Mouse (Mus musculus) heart, adult 11 months (tissue): ENCODE results near the gene Zfp536.
A peak's percentile ranks its signal among the peaks of the same experiment; 100 is the strongest.

Source experiments
- DNase-seq: peaks from one replicate; pipeline ENCODE4 v3.0.0; 2022

Zfp536 gene

GRCm38 (mm10) chr7:37753024-37753423, 20.4 kb downstream of the Zfp536 start:
- DNase-seq: no peak

DNA sequence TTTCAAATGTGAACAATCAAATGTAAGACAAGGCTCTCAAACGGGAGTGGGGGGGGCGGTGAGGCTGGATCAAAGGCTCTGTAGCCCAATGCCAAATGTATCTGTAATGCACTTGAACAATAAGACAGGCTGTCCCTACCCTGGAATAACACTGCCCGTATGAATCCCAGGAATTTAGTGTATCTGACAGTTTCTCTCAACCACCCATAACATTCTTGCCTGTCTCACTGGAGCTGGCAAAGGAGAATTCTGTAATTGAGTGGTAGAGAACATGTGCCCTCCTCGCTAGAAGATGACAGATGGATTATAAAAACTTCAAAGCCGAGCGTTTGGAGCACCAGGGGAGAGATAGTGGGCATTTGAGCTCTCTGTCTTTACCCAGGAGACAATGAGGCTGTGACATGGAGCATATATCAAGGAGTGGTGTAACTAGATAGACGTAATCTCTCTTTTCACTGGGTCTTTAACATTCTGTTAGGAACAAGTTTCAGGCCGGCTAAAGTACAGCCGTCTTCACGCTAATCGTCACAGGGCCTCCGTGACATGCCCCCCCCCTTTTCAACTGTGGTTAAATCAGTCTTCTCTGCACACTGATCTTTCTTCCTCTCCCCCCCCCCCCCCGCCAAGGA, 27.2 kb downstream of the Zfp536 start:
- no peak for DNase-seq

- no peak for DNase-seq
Observed at GRCm38 (mm10) chr7:37743350-37743749, 30.1 kb downstream of the Zfp536 start.

GRCm38 (mm10) chr7:37737191-37737590, 36.2 kb downstream of the Zfp536 start:
- peak; percentile 31 for DNase-seq

- DNase-seq: peak; percentile 43
Observed at GRCm38 (mm10) chr7:37736413-37736720, 37.1 kb downstream of the Zfp536 start.

DNA sequence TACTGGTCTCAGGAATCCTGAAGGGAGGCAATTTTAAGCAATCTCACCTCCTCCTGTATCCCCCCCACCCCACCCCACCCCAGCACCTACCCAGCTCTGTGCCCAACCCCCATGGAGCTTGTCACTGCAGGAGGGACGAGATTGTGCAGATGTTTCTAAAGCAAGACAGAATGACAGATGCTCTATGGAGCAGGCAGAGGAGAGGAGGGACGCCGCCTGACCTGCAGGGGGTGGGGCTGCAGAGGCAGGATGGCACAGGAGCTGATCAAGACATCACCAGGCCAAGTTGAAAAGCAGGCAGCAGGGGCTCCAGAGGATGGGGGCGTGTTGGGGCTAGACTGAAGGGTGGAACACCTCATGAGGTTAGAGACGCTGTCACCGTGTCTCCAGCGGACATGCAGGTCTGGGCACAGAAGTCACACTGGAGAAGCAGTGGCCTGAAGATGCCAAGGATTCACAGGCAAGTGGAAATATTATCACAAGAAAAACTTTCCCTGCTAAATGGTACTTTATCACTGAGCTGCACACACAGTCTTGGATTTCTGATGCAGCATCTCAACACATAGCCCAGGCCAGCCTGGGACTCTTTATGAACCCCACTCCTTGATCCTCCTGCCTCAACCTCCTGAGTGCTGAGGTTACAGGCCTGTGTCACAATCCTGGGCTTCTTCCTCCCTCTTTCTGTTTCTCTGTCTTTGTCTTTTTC, 37.6 kb downstream of the Zfp536 start:
- DNase-seq: peak; percentile 82

- peak; percentile 50 for DNase-seq
Observed at GRCm38 (mm10) chr7:37735101-37735500, 38.3 kb downstream of the Zfp536 start.

DNA sequence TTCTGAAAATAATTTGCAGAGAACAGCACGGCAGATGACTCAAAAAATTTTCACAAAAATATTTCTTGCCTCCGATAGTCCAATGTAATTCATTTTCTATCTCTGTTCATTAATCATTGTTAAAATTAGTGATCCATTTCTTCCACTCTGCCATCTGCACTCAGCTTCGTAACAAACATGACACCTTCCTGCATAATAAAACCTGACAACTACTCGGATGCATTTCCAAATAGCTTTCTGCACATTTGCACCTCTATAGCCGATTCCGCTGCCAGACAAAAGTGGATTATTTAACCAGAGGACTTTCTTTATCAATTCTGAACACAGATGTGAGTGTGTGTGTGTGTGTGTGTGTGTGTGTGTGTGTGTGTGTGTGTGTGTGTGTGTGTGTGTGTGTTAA, 38.9 kb downstream of the Zfp536 start:
- peak; percentile 35 for DNase-seq

GRCm38 (mm10) chr7:37733996-37734395, 39.4 kb downstream of the Zfp536 start:
- peak; percentile 66 for DNase-seq

DNA sequence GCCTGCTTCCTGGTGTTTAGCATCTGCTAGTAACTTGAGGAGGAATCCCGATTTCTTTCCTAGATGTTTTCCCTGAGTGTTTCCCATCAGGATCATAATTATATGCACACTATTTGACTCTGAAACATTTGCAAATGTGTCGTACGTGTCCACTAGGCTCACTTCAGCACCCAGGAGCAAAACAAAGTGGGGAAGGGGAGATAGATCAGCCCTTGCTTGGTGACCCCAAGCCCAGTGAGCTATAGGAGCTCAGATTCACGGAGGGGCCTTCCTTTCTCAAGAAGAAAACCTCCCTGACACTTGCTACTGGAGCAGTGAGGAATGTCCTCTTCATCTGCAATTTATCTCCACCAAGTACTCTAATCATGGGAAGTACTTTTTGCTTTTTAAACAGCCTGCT, 40.7 kb downstream of the Zfp536 start:
- peak; percentile 53 for DNase-seq

DNA sequence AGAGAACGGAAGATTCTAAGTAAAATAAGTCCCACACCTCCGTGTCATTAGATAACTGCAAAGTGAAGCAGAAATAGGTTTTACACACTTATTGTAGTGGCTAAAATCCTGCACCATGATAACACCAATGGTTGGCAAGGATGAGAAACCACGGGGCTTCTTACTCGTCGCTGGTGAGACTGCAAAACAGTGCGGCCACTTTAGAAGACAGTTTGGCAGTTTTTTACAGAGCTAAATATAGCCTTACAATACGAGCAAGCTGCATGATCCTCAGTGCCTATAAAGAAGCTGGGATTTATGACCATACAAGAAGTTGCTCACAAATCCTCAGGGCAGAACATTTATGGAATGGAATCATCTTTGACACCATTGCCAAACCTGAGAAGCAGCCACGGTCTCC, 45.7 kb downstream of the Zfp536 start:
- peak; percentile 90 for DNase-seq

- no peak for DNase-seq
Observed at GRCm38 (mm10) chr7:37724002-37724790, 49.2 kb downstream of the Zfp536 start.

GRCm38 (mm10) chr7:37723191-37723592, 50.2 kb downstream of the Zfp536 start:
- peak; percentile 55 for DNase-seq

- DNase-seq: peak; percentile 77
Observed at GRCm38 (mm10) chr7:37721676-37722075, 51.8 kb downstream of the Zfp536 start.

- DNase-seq: peak; percentile 86
Observed at GRCm38 (mm10) chr7:37718671-37719402, 54.6 kb downstream of the Zfp536 start.

DNA sequence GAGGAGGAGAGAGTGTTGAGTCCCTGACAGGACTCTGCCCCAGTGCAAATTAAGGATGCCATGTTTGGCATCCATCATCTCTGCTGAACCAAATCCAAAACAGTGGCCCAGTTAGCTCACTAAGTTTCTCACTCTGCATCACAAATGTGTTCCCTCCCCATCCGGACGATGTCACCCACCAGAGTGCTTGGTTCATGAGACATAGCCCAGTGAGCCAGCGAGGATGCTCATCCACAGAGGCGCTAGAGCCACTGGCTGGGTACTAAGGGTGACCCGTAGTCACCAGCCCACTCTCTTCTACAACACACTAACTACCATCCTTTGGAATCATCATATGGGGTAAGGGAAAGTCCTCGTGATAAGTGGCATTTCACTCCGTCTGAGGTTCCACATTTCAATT, 56.4 kb downstream of the Zfp536 start:
- DNase-seq: peak; percentile 73

- peak; percentile 57 for DNase-seq
Observed at GRCm38 (mm10) chr7:37716626-37717025, 56.8 kb downstream of the Zfp536 start.

GRCm38 (mm10) chr7:37704464-37704863, 69.0 kb downstream of the Zfp536 start:
- peak; percentile 71 for DNase-seq

DNA sequence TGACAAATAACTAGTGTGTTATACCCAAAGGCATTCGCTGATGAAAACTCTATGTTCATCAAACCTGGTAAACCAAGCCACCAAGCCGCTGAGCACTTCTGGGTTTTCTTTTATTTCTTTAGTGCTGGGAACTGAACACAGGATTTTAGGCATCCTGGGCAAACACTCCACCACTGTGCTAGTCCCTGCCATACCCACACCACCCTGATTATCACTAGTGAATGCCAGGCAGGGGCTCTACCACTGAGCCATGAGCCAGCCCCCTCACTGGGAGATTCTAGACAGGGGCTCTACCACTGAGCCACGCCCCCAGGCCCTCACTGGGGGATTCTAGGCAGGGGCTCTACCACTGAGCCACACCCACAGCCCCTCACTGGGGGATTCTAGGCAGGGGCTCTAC, 76.1 kb downstream of the Zfp536 start:
- DNase-seq: peak; percentile 78

DNA sequence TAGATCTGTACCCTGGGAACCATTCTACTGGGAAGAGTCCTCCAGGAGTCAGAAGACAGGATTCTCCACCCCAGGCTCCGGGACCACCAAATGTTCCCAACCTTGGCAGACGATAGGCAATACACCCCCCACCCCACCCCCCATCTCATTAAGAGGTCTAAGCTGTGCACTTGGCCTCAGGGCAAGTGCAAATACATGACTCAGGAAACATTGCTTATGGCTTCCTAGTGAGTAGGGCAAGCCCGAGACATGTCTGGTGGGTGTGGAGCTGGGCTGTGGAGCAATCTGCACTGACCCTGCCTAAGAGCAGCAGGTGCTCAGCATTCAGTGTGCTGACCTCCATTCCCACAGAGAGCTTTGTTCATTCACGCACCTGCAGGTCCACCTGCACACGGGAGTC, 78.4 kb downstream of the Zfp536 start:
- peak; percentile 64 for DNase-seq

GRCm38 (mm10) chr7:37690606-37691005, 82.8 kb downstream of the Zfp536 start:
- peak; percentile 77 for DNase-seq

DNA sequence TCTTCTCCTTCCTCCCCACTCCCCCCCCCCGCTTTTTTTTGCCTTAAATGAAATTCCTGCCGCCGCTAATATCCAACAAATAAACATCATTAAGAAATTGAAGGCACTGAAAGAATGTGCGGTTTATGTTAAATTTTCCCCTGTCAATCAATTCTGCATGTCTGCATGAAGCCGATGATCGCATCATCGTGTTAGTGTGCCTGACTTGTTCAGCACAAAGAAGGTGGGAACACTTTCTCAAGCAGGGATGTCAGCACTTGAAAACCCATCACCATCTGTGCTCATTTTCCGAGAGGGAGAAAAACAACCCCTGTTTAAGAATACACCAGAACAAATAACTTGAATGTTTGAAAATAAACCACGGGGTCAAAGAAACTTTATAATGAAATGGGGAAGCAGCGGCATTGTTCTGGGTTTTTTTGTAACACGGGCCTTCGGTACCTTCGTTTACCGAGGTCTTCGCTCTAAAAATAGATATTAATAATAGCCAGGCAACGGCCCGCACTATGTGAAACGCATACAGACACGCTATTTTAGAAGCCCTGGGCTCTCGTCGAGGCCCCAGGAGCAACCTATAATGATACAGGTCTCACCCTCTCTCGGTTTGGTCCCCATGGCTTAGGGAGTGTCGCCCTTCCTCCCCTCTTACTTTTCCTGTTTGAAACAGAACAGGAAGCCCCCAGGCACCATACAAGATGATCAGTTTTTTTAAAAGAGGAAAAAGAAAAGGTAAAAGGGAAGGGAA, 83.7 kb downstream of the Zfp536 start:
- DNase-seq: peak; percentile 46

DNA sequence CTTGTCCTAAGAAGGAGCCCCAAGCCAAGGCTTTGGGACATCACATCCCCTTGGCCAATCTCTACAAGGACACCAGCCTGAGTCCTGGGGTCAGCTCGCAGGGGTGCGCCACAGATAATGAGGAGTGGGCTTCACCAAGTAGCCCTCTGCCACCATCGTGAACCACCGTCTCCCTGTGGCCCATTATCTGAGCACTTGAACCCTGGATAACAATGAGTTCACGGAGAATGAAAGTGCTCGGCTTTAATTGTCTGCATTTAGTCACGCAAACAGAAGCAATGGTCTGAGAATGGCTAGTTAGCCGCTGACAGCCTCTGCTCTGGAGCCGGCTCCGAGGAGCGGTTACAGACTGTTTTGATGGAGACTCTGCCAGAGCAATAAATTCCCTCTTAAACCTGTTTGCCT, 84.3 kb downstream of the Zfp536 start:
- DNase-seq: peak; percentile 64
